Mouse (Mus musculus): ENCODE measurements around the gene 6030452D12Rik. TPM values are rescaled to one million over a fixed set of nuclear protein-coding genes. Genes with fewer than 3 reads are reported as not detected.

6030452D12Rik gene
- total RNA-seq, 1 experiment: not detected

DNA sequence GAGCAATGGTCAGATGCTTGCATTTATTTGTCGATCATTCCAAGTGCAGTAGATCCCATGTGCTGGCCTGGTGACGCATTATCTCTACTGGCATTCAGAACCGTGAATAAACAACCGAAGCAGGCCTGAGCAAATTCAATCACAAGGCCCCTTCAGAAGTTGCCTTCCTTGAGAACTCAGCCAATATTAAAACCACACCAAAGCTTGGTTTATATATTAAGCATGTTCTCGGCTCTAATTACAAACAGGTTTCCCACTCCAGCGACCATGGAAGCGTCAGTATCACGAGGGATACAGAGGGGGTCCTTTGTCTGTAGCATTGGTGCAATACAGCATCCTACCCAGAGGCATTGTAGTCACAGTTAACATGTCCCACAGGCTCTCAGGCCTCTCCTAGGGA is 42.7 kb downstream of the 6030452D12Rik start:
- H3K9me3 ChIP-seq (ENCODE audit: control insufficient read depth, insufficient read depth, low read depth, low read length): no peaks in the 10 kb centered on the region
- H3K27ac ChIP-seq (ENCODE audit: insufficient read depth, low read depth, low read length, poor library complexity, severe bottlenecking): no peak overlapping the region
- H3K9ac ChIP-seq (ENCODE audit: insufficient read depth, low read depth, low read length, poor library complexity, severe bottlenecking): no peak overlapping the region
- H3K4me3 ChIP-seq (ENCODE audit: insufficient read depth in 1 of 2, low read depth in 1 of 2, low read length in 2 of 2, poor library complexity in 1 of 2, severe bottlenecking in 1 of 2): no peak overlapping the region
- TF ChIP-seq ZC3H11A (IDR thresholded peaks at IDR 0.05; ENCODE audit: borderline replicate concordance, low read depth, low read length) (no peak), MAFK (IDR thresholded peaks at IDR 0.05; ENCODE audit: insufficient read depth, low read depth, low read length) (no peak), CHD2 (IDR thresholded peaks at IDR 0.05; ENCODE audit: low read depth, low read length) (no peak), ZNF384 (IDR thresholded peaks at IDR 0.05; ENCODE audit: low read depth, low read length) (no peak), HCFC1 (IDR thresholded peaks at IDR 0.05; ENCODE audit: borderline replicate concordance, insufficient read depth, low read length) (no peak)
- DNase-seq (ENCODE audit: low read depth, low spot score): no peak
- in situ Hi-C loops (cut with MboI; ENCODE audit: low sequenced_read_pairs in 2 of 2, unreplicated experiment in 2 of 2): loop anchor here in 1 of 2 experiments (25.0 kb wide), 1 partner anchor 131 kb away; the partner anchor contains the start of gene Zfp90
- H3K36me3 ChIP-seq (ENCODE audit: control insufficient read depth, insufficient read depth, low read length, poor library complexity, severe bottlenecking): peaks cover 41% of the 10 kb centered on the region; the same call in 1 of the 2 replicates
- H3K4me1 ChIP-seq (ENCODE audit: control insufficient read depth in 2 of 2, insufficient read depth in 2 of 2, low read length in 2 of 2, poor library complexity in 1 of 2): peaks cover 0 to 8% of the 10 kb centered on the region in 2 experiments; a peak in 2 of 4 replicates

DNA sequence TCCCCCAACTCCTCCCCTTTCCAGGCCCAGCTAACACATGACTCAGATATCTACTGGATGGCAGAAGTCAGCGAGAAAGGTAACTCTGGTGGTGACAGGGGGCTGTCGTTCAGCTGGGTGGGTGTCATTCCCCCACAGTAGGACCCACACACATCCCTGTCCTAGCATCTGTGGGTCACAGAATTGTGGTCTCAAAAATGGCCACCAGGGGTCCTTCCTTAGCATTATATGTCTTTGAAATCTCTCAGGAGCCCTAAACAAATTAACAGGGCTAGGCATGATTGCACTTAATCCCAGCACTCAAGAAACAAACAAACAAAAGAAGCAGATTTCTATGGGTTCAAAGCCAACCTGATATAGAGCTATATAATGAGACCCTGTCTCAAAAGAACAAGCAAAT is 44.8 kb downstream of the 6030452D12Rik start:
- Histone ChIP-seq H3K27ac (ENCODE audit: insufficient read depth, low read depth, low read length, poor library complexity, severe bottlenecking) (no peak overlapping the region), H3K9me3 (ENCODE audit: control insufficient read depth, insufficient read depth, low read depth, low read length) (no peaks in the 10 kb centered on the region), H3K36me3 (ENCODE audit: control insufficient read depth, insufficient read depth, low read length, poor library complexity, severe bottlenecking) (peaks cover 37% of the 10 kb centered on the region; the same call in 1 of the 2 replicates), H3K9ac (ENCODE audit: insufficient read depth, low read depth, low read length, poor library complexity, severe bottlenecking) (no peak overlapping the region), H3K4me1 (ENCODE audit: control insufficient read depth in 2 of 2, insufficient read depth in 2 of 2, low read length in 2 of 2, poor library complexity in 1 of 2) (peaks cover 0 to 4% of the 10 kb centered on the region in 2 experiments; a peak in 1 of 4 replicates), H3K4me3 (ENCODE audit: insufficient read depth in 1 of 2, low read depth in 1 of 2, low read length in 2 of 2, poor library complexity in 1 of 2, severe bottlenecking in 1 of 2) (no peak overlapping the region)
- no peak for TF ChIP-seq CHD2 (IDR thresholded peaks at IDR 0.05; ENCODE audit: low read depth, low read length)
- no peak for TF ChIP-seq ZNF384 (IDR thresholded peaks at IDR 0.05; ENCODE audit: low read depth, low read length)
- TF ChIP-seq HCFC1 (IDR thresholded peaks at IDR 0.05; ENCODE audit: borderline replicate concordance, insufficient read depth, low read length): no peak
- TF ChIP-seq MAFK (IDR thresholded peaks at IDR 0.05; ENCODE audit: insufficient read depth, low read depth, low read length): no peak
- TF ChIP-seq ZC3H11A (IDR thresholded peaks at IDR 0.05; ENCODE audit: borderline replicate concordance, low read depth, low read length): no peak
- in situ Hi-C loops (cut with MboI; ENCODE audit: low sequenced_read_pairs in 2 of 2, unreplicated experiment in 2 of 2): loop anchor here in 1 of 2 experiments (25.0 kb wide), 1 partner anchor 133 kb away; the partner anchor contains the start of gene Zfp90
- no peak for DNase-seq (ENCODE audit: low read depth, low spot score)

GRCm38 (mm10) chr8:106546746-106547145 is 46.4 kb downstream of the 6030452D12Rik start:
- Histone ChIP-seq H3K9ac (ENCODE audit: insufficient read depth, low read depth, low read length, poor library complexity, severe bottlenecking) (no peak overlapping the region), H3K9me3 (ENCODE audit: control insufficient read depth, insufficient read depth, low read depth, low read length) (no peaks in the 10 kb centered on the region), H3K36me3 (ENCODE audit: control insufficient read depth, insufficient read depth, low read length, poor library complexity, severe bottlenecking) (peaks cover 30% of the 10 kb centered on the region; the same call in 1 of the 2 replicates), H3K4me1 (ENCODE audit: control insufficient read depth in 2 of 2, insufficient read depth in 2 of 2, low read length in 2 of 2, poor library complexity in 1 of 2) (no peaks in the 10 kb centered on the region), H3K4me3 (ENCODE audit: insufficient read depth in 1 of 2, low read depth in 1 of 2, low read length in 2 of 2, poor library complexity in 1 of 2, severe bottlenecking in 1 of 2) (no peak overlapping the region), H3K27ac (ENCODE audit: insufficient read depth, low read depth, low read length, poor library complexity, severe bottlenecking) (no peak overlapping the region)
- in situ Hi-C loops (cut with MboI; ENCODE audit: low sequenced_read_pairs in 2 of 2, unreplicated experiment in 2 of 2): loop anchor here in 1 of 2 experiments (25.0 kb wide), 1 partner anchor 134 kb away; the partner anchor contains the start of gene Zfp90
- TF ChIP-seq MAFK (IDR thresholded peaks at IDR 0.05; ENCODE audit: insufficient read depth, low read depth, low read length): no peak
- TF ChIP-seq ZNF384 (IDR thresholded peaks at IDR 0.05; ENCODE audit: low read depth, low read length): no peak
- TF ChIP-seq ZC3H11A (IDR thresholded peaks at IDR 0.05; ENCODE audit: borderline replicate concordance, low read depth, low read length): no peak
- no peak for TF ChIP-seq CHD2 (IDR thresholded peaks at IDR 0.05; ENCODE audit: low read depth, low read length)
- TF ChIP-seq HCFC1 (IDR thresholded peaks at IDR 0.05; ENCODE audit: borderline replicate concordance, insufficient read depth, low read length): no peak
- DNase-seq (ENCODE audit: low read depth, low spot score): no peak

- in situ Hi-C loops (cut with MboI; ENCODE audit: low sequenced_read_pairs in 2 of 2, unreplicated experiment in 2 of 2): loop anchor here in 1 of 2 experiments (25.0 kb wide), 1 partner anchor 136 kb away; the partner anchor contains the start of gene Zfp90
- H3K9me3 ChIP-seq (ENCODE audit: control insufficient read depth, insufficient read depth, low read depth, low read length): no peaks in the 10 kb centered on the region
- peaks cover 35% of the 10 kb centered on the region; the same call in 1 of the 2 replicates for H3K36me3 ChIP-seq (ENCODE audit: control insufficient read depth, insufficient read depth, low read length, poor library complexity, severe bottlenecking)
- H3K4me3 ChIP-seq (ENCODE audit: insufficient read depth in 1 of 2, low read depth in 1 of 2, low read length in 2 of 2, poor library complexity in 1 of 2, severe bottlenecking in 1 of 2): no peak overlapping the region
- DNase-seq (ENCODE audit: low read depth, low spot score): no peak
- H3K9ac ChIP-seq (ENCODE audit: insufficient read depth, low read depth, low read length, poor library complexity, severe bottlenecking): no peak overlapping the region
- H3K4me1 ChIP-seq (ENCODE audit: control insufficient read depth in 2 of 2, insufficient read depth in 2 of 2, low read length in 2 of 2, poor library complexity in 1 of 2): no peaks in the 10 kb centered on the region
- H3K27ac ChIP-seq (ENCODE audit: insufficient read depth, low read depth, low read length, poor library complexity, severe bottlenecking): no peak overlapping the region
- TF ChIP-seq MAFK (IDR thresholded peaks at IDR 0.05; ENCODE audit: insufficient read depth, low read depth, low read length): no peak
- TF ChIP-seq CHD2 (IDR thresholded peaks at IDR 0.05; ENCODE audit: low read depth, low read length): no peak
- no peak for TF ChIP-seq ZNF384 (IDR thresholded peaks at IDR 0.05; ENCODE audit: low read depth, low read length)
- no peak for TF ChIP-seq HCFC1 (IDR thresholded peaks at IDR 0.05; ENCODE audit: borderline replicate concordance, insufficient read depth, low read length)
- no peak for TF ChIP-seq ZC3H11A (IDR thresholded peaks at IDR 0.05; ENCODE audit: borderline replicate concordance, low read depth, low read length)
Measured at GRCm38 (mm10) chr8:106548366-106548936, 48.1 kb downstream of the 6030452D12Rik start.

All from ES-E14 (cell line).